Mouse (Mus musculus): ENCODE data around the gene Foxj1. TPM values are rescaled to one million over a fixed set of nuclear protein-coding genes. Genes with fewer than 3 reads are reported as not detected.

Foxj1 gene
- total RNA-seq (2023): not detected

GRCm38 (mm10) chr11:116335244-116336036 is at the start of gene Foxj1:
TSS of gene Foxj1 (minus strand) at chr11:116335399.

GRCm38 (mm10) chr11:116307019-116307725 is 28.0 kb downstream of the Foxj1 start, which contains the start of gene Exoc7:
TSS of gene Exoc7 (minus strand) at chr11:116307233.

GRCm38 (mm10) chr11:116280751-116281663 is 54.2 kb downstream of the Foxj1 start, which contains the start of gene Galr2:
TSS of gene Galr2 (plus strand) at chr11:116280939.

Other genes starting within 250 kb of the Foxj1 start
- gene Wbp2, start 248.4 kb downstream of the Foxj1 start, total RNA-seq (2023): 174 TPM
- gene Trim47, start 208.2 kb downstream of the Foxj1 start, total RNA-seq (2023): 1.8 TPM
- 39.2 TPM for gene Trim65, start 204.3 kb downstream of the Foxj1 start, total RNA-seq (2023)
- gene Mrpl38, start 196.5 kb downstream of the Foxj1 start, total RNA-seq (2023): 59.1 TPM
- gene Fbf1, start 167.2 kb downstream of the Foxj1 start, total RNA-seq (2023): 27.4 TPM
- 43.3 TPM for gene Ten1, start 136.5 kb downstream of the Foxj1 start, total RNA-seq (2023)
- gene Acox1, start 136.4 kb downstream of the Foxj1 start, total RNA-seq (2023): 24.0 TPM
- gene Evpl, start 97.3 kb downstream of the Foxj1 start, total RNA-seq (2023): 0.44 TPM
- gene Srp68, start 61.2 kb downstream of the Foxj1 start, total RNA-seq (2023): 67.5 TPM
- not detected for gene Galr2, start 54.5 kb downstream of the Foxj1 start, total RNA-seq (2023)
- gene Exoc7, start 28.2 kb downstream of the Foxj1 start, total RNA-seq (2023): 60.6 TPM
- 8.8 TPM for gene Rnf157, start 77.6 kb upstream of the Foxj1 start, total RNA-seq (2023)
- gene Ubald2, start 98.7 kb upstream of the Foxj1 start, total RNA-seq (2023): 107 TPM
- gene Qrich2, start 130.8 kb upstream of the Foxj1 start, total RNA-seq (2023): 0.21 TPM
- 78.4 TPM for gene Prpsap1, start 158.8 kb upstream of the Foxj1 start, total RNA-seq (2023)
- gene Sphk1, start 195.5 kb upstream of the Foxj1 start, total RNA-seq (2023): 0.18 TPM
- gene Ube2o, start 246.0 kb upstream of the Foxj1 start, total RNA-seq (2023): 24.5 TPM

Data from CD4-positive naive resting alpha-beta T cell, adult 57 days (primary cell).